Mouse (Mus musculus) MEL (cell line): Measurements from ENCODE around the gene Pde8a. TPM values are rescaled to one million over a fixed set of nuclear protein-coding genes. Genes with fewer than 3 reads are reported as not detected.

Experiments used
- DNase-seq: peaks from one replicate; pipeline ENCODE4 v3.0.0; 2011; ENCODE audit warnings: low read depth, low spot score
- H3K27ac ChIP-seq: 2 replicates; pipeline ENCODE4 v1.5.1; 2012; ENCODE audit warnings: low read depth, mild to moderate bottlenecking, control low read depth, low read length, moderate library complexity; ENCODE audit not compliant: control insufficient read depth
- H3K27me3 ChIP-seq, 2 experiments: fragments of 150-350 bp in 1 of 2; sonication (generic) in 1 of 2; 2 replicates each; pipeline ENCODE4 v1.6.1; 2012; ENCODE audit warnings: low read length in 2 of 2, mild to moderate bottlenecking in 2 of 2, improper control_type of control experiment in 1 of 2, moderate library complexity in 1 of 2; ENCODE audit not compliant: insufficient read depth in 2 of 2, control insufficient read depth in 1 of 2
- H3K36me3 ChIP-seq, 2 experiments: 2 replicates each; pipeline ENCODE4 v1.6.1; 2012 to 2014; ENCODE audit warnings: low read length in 2 of 2, improper control_type of control experiment in 1 of 2, inconsistent platforms in 1 of 2, mild to moderate bottlenecking in 1 of 2; ENCODE audit not compliant: insufficient read depth in 2 of 2, control insufficient read depth in 1 of 2
- H3K4me1 ChIP-seq, 2 experiments: fragments of 150-350 bp in 1 of 2; sonication (generic) in 1 of 2; 2 replicates each; pipeline ENCODE4 v1.6.1; 2012; ENCODE audit warnings: low read length in 2 of 2, improper control_type of control experiment in 1 of 2, mild to moderate bottlenecking in 1 of 2; ENCODE audit not compliant: insufficient read depth in 2 of 2, control insufficient read depth in 1 of 2
- H3K4me3 ChIP-seq, 2 experiments: fragments of 150-350 bp in 1 of 2; sonication (generic) in 1 of 2; 2 replicates each; pipeline ENCODE4 v1.5.1; 2012; ENCODE audit warnings: low read depth in 2 of 2, low read length in 2 of 2, mild to moderate bottlenecking in 2 of 2, moderate library complexity in 2 of 2, control low read depth in 1 of 2, improper control_type of control experiment in 1 of 2; ENCODE audit not compliant: control insufficient read depth in 1 of 2, insufficient read depth in 1 of 2
- H3K79me2 ChIP-seq: 2 replicates; pipeline ENCODE4 v1.6.1; 2012; ENCODE audit warnings: mild to moderate bottlenecking, low read length, moderate library complexity; ENCODE audit not compliant: control insufficient read depth, poor library complexity, insufficient read depth
- H3K9ac ChIP-seq: 2 replicates; pipeline ENCODE4 v1.6.1; 2012; ENCODE audit warnings: low read depth, mild to moderate bottlenecking, control low read depth, low read length, moderate library complexity; ENCODE audit not compliant: control insufficient read depth, poor library complexity, severe bottlenecking
- H3K9me3 ChIP-seq: fragments of 150-350 bp; sonication (generic); replicated peaks from 2 replicates; pipeline ENCODE4 v1.6.1; 2012; ENCODE audit warnings: mild to moderate bottlenecking, low read length, improper control_type of control experiment, moderate library complexity; ENCODE audit not compliant: insufficient read depth
- BHLHE40 ChIP-seq: IDR thresholded peaks from 2 replicates; pipeline ENCODE4 v1.6.1; 2012; ENCODE audit warnings: low read depth, mild to moderate bottlenecking, inconsistent platforms, low read length, improper control_type of control experiment, borderline replicate concordance
- CHD2 ChIP-seq: IDR thresholded peaks from 2 replicates; pipeline ENCODE4 v1.6.1; 2011; ENCODE audit warnings: low read length, improper control_type of control experiment
- CTCF ChIP-seq, 3 experiments: IDR thresholded peaks in 2 of 3; conservative IDR thresholded peaks in 1 of 3; 2 replicates each; pipeline ENCODE4 v1.5.1; 2011 to 2012; ENCODE audit warnings: low read length in 3 of 3, low read depth in 2 of 3, mild to moderate bottlenecking in 2 of 3, improper control_type of control experiment in 1 of 3, inconsistent platforms in 1 of 3, mixed read lengths in 1 of 3, moderate library complexity in 1 of 3; ENCODE audit not compliant: control insufficient read depth in 1 of 3, insufficient read depth in 1 of 3, poor library complexity in 1 of 3, severe bottlenecking in 1 of 3
- E2F4 ChIP-seq: IDR thresholded peaks from 2 replicates; pipeline ENCODE4 v1.6.1; 2011; ENCODE audit warnings: low read depth, low read length, improper control_type of control experiment, borderline replicate concordance
- EP300 ChIP-seq, 2 experiments: IDR thresholded peaks; 2 replicates each; pipeline ENCODE4 v1.6.1; 2011; ENCODE audit warnings: improper control_type of control experiment in 2 of 2, low read length in 2 of 2, low read depth in 1 of 2, mild to moderate bottlenecking in 1 of 2
- GABPA ChIP-seq: IDR thresholded peaks from 2 replicates; pipeline ENCODE4 v1.6.1; 2012; ENCODE audit warnings: low read depth, mild to moderate bottlenecking, inconsistent platforms, low read length, improper control_type of control experiment, moderate library complexity
- GATA1 ChIP-seq: IDR thresholded peaks from 2 replicates; pipeline ENCODE4 v1.6.1; 2011; ENCODE audit warnings: low read depth, low read length, improper control_type of control experiment
- JUND ChIP-seq: IDR thresholded peaks from 2 replicates; pipeline ENCODE4 v1.6.1; 2011; ENCODE audit warnings: low read depth, mild to moderate bottlenecking, improper control_type of control experiment, low read length
- MAX ChIP-seq: IDR thresholded peaks from 2 replicates; pipeline ENCODE4 v1.6.1; 2011; ENCODE audit warnings: low read length, improper control_type of control experiment
- MAZ ChIP-seq: IDR thresholded peaks from 2 replicates; pipeline ENCODE4 v1.6.1; 2012; ENCODE audit warnings: low read depth, mild to moderate bottlenecking, inconsistent platforms, low read length, improper control_type of control experiment
- MYC ChIP-seq: IDR thresholded peaks from 2 replicates; pipeline ENCODE4 v1.6.1; 2011; ENCODE audit warnings: low read depth, mild to moderate bottlenecking, low read length, improper control_type of control experiment, moderate library complexity
- NRF1 ChIP-seq: IDR thresholded peaks from 2 replicates; pipeline ENCODE4 v1.6.1; 2014; ENCODE audit warnings: low read depth, mild to moderate bottlenecking, inconsistent platforms, low read length, improper control_type of control experiment, moderate library complexity; ENCODE audit not compliant: poor library complexity, insufficient read depth, severe bottlenecking
- POLR2AphosphoS2 ChIP-seq: IDR thresholded peaks from 2 replicates; pipeline ENCODE4 v1.6.1; 2011; ENCODE audit warnings: low read length, improper control_type of control experiment
- RCOR1 ChIP-seq: IDR thresholded peaks from 2 replicates; pipeline ENCODE4 v1.6.1; 2012; ENCODE audit warnings: low read depth, mild to moderate bottlenecking, inconsistent platforms, low read length, improper control_type of control experiment
- UBTF ChIP-seq: IDR thresholded peaks from 2 replicates; pipeline ENCODE4 v1.6.1; 2012; ENCODE audit warnings: low read depth, mild to moderate bottlenecking, inconsistent platforms, low read length, improper control_type of control experiment, moderate library complexity, borderline replicate concordance; ENCODE audit not compliant: insufficient read depth
- USF1 ChIP-seq: IDR thresholded peaks from 2 replicates; pipeline ENCODE4 v1.6.1; 2014; ENCODE audit warnings: low read depth, mild to moderate bottlenecking, inconsistent platforms, low read length, improper control_type of control experiment, moderate library complexity
- USF2 ChIP-seq, 2 experiments: IDR thresholded peaks; 2 replicates each; pipeline ENCODE4 v1.6.1; 2011 to 2012; ENCODE audit warnings: improper control_type of control experiment in 2 of 2, low read length in 2 of 2, borderline replicate concordance in 1 of 2, inconsistent platforms in 1 of 2, low read depth in 1 of 2, mild to moderate bottlenecking in 1 of 2; ENCODE audit not compliant: insufficient read depth in 1 of 2
- ZC3H11A ChIP-seq: IDR thresholded peaks from 2 replicates; pipeline ENCODE4 v1.6.1; 2012; ENCODE audit warnings: low read depth, mild to moderate bottlenecking, inconsistent platforms, low read length, improper control_type of control experiment
- polyA plus RNA-seq, 2 experiments: library from polyadenylated mRNA; stranded (reverse) in 1 of 2; unstranded in 1 of 2; fragments of >175 nt in 1 of 2; fragments of >200 nt in 1 of 2; gene quantifications; 2 replicates each; pipeline versions ENCODE4 v1.2.1 to v1.2.4; 2012; ENCODE audit warnings: low replicate concordance in 2 of 2, low read depth in 1 of 2; ENCODE audit not compliant: insufficient read length in 2 of 2, insufficient read depth in 1 of 2, missing spikeins in 1 of 2
- total RNA-seq: library from RNA; depleted of rRNA; stranded (reverse); fragments of 300-350 nt; gene quantifications from 2 replicates; pipeline ENCODE4 v1.2.3, GENCODE M21; 2012

Pde8a gene
- total and polyA plus RNA-seq, 3 experiments: 0.11 TPM; not detected in 2

GRCm38 (mm10) chr7:81232674-81233073, 19.3 kb downstream of the Pde8a start:
- Histone ChIP-seq H3K27me3 (peaks cover 3 to 5% of the 10 kb centered on the region in 2 experiments; a peak in 3 of 4 replicates), H3K9me3 (no peaks in the 10 kb centered on the region), H3K36me3 (no peaks in the 10 kb centered on the region), H3K79me2 (no peaks in the 10 kb centered on the region), H3K4me3 (no peak overlapping the region)
- DNase-seq: no peak
- TF ChIP-seq GABPA (no peak), MAX (no peak), NRF1 (no peak), CHD2 (no peak), E2F4 (no peak), UBTF (no peak), MAZ (no peak)
- TF ChIP-seq, all 39 proteins: peak for 0
- Histone ChIP-seq H3K4me1 (peaks cover 0 to 3% of the 10 kb centered on the region in 2 experiments; a peak in 1 of 4 replicates), H3K9ac (no peak overlapping the region), H3K27ac (no peak overlapping the region)

GRCm38 (mm10) chr7:81235117-81235516, 21.7 kb downstream of the Pde8a start:
- no peak for DNase-seq
- H3K9ac ChIP-seq: no peak overlapping the region
- H3K79me2 ChIP-seq: no peaks in the 10 kb centered on the region
- H3K9me3 ChIP-seq: no peaks in the 10 kb centered on the region
- no peaks in the 10 kb centered on the region for H3K36me3 ChIP-seq
- H3K4me1 ChIP-seq: peaks cover 0 to 3% of the 10 kb centered on the region in 2 experiments; a peak in 1 of 4 replicates
- H3K27me3 ChIP-seq: peaks cover 4 to 5% of the 10 kb centered on the region in 2 experiments; a peak in 3 of 4 replicates
- H3K27ac ChIP-seq: no peak overlapping the region
- no peak for TF ChIP-seq POLR2AphosphoS2
- no peak for TF ChIP-seq USF1
- no peak for TF ChIP-seq RCOR1
- TF ChIP-seq USF2 (IDR thresholded peaks at IDR 0.05; ENCODE audit: borderline replicate concordance in 1 of 2, insufficient read depth in 1 of 2, low read depth in 1 of 2, low read length in 2 of 2): no peak
- no peak for TF ChIP-seq MAZ
- no peak for TF ChIP-seq EP300 (IDR thresholded peaks at IDR 0.05; ENCODE audit: low read depth in 1 of 2, low read length in 2 of 2)
- TF ChIP-seq JUND: no peak
- TF ChIP-seq GABPA: no peak
- no peak for TF ChIP-seq ZC3H11A
- TF ChIP-seq BHLHE40: no peak
- no peak for TF ChIP-seq CTCF (IDR thresholded peaks at IDR 0.05 in 2 of 3, conservative IDR thresholded peaks at IDR 0.05 in 1 of 3; ENCODE audit: control insufficient read depth in 1 of 3, insufficient read depth in 1 of 3, low read depth in 2 of 3, low read length in 3 of 3, poor library complexity in 1 of 3, severe bottlenecking in 1 of 3)
- TF ChIP-seq MYC: no peak
- TF ChIP-seq GATA1: no peak
- no peak overlapping the region for H3K4me3 ChIP-seq
